In genomic region chr11:77483510-77484255, GRCm38 (mm10) we compare ENCODE assay signal across 14 mouse cellular contexts. TPM values are rescaled to one million over a fixed set of nuclear protein-coding genes. Genes with fewer than 3 reads are reported as not detected.
A peak's percentile ranks its signal among the peaks of the same experiment; 100 is the strongest.
DNase-seq lines count a peak whose midpoint lies in the region; ATAC-seq and TF ChIP-seq lines count a peak whose summit lies in the region.
"Had no signal": no experiment of that assay in that cellular context is flagged by ENCODE, and none has a peak within 500 bp of the region (broad histone marks: within the 10 kb centered on the region; RNA-seq: fewer than 3 reads in every experiment).

No protein-coding gene starts in this region.

- no peak overlapping the region for H3K4me3 ChIP-seq in MEL (ENCODE audit: control insufficient read depth in 1 of 2, insufficient read depth in 1 of 2, low read depth in 2 of 2, low read length in 2 of 2)
- no peak overlapping the region for H3K4me3 ChIP-seq in macrophage (ENCODE audit: inconsistent target)
- no peak overlapping the region for H3K4me3 ChIP-seq in liver, embryonic 11.5 days (ENCODE audit: low read depth, low read length)
- H3K4me3 ChIP-seq: heart, embryonic 13.5 days; hindbrain, embryonic 13.5 days; left cerebral cortex, adult 2 months; lung, embryonic 15.5 days; midbrain, embryonic 15.5 days had no signal

- H3K4me2 ChIP-seq in liver, embryonic 11.5 days: no peak overlapping the region
- H3K4me2 ChIP-seq: heart, embryonic 13.5 days; hindbrain, embryonic 13.5 days; lung, embryonic 15.5 days; midbrain, embryonic 15.5 days had no signal

- H3K9me3 ChIP-seq in MEL (replicated peaks; ENCODE audit: insufficient read depth, low read length): no peaks in the 10 kb centered on the region
- no peaks in the 10 kb centered on the region for H3K9me3 ChIP-seq in liver, embryonic 11.5 days (ENCODE audit: control insufficient read depth, low read length)
- H3K9me3 ChIP-seq: heart, embryonic 13.5 days; hindbrain, embryonic 13.5 days; lung, embryonic 15.5 days; midbrain, embryonic 15.5 days had no signal

- H3K79me2 ChIP-seq in MEL (ENCODE audit: control insufficient read depth, insufficient read depth, low read length, poor library complexity): peaks cover 52% of the 10 kb centered on the region
- peaks cover 8% of the 10 kb centered on the region; the same call in 1 of the 2 replicates for H3K79me2 ChIP-seq in macrophage (ENCODE audit: inconsistent target)

- peaks cover 0 to 17% of the 10 kb centered on the region in 2 experiments; a peak in 2 of 4 replicates for H3K36me3 ChIP-seq in MEL (ENCODE audit: control insufficient read depth in 1 of 2, insufficient read depth in 2 of 2, low read length in 2 of 2)
- H3K36me3 ChIP-seq in macrophage (ENCODE audit: inconsistent target): no peaks in the 10 kb centered on the region
- no peaks in the 10 kb centered on the region for H3K36me3 ChIP-seq in liver, embryonic 11.5 days (ENCODE audit: control insufficient read depth, insufficient read depth, low read length)
- H3K36me3 ChIP-seq: heart, embryonic 13.5 days; hindbrain, embryonic 13.5 days; lung, embryonic 15.5 days; midbrain, embryonic 15.5 days had no signal

- H3K27me3 ChIP-seq in MEL (ENCODE audit: control insufficient read depth in 1 of 2, insufficient read depth in 2 of 2, low read length in 2 of 2): no peaks in the 10 kb centered on the region
- H3K27me3 ChIP-seq in liver, embryonic 11.5 days (replicated peaks; ENCODE audit: control insufficient read depth, insufficient read depth, low read length): no peaks in the 10 kb centered on the region
- H3K27me3 ChIP-seq: heart, embryonic 13.5 days; hindbrain, embryonic 13.5 days; lung, embryonic 15.5 days; midbrain, embryonic 15.5 days had no signal

- 64% methylated on average over 11 of the region's 11 CpGs for WGBS in macrophage (ENCODE audit: missing documents)
- 48% methylated on average over 11 of the region's 11 CpGs for WGBS in liver, embryonic 11.5 days

- no peak for TF ChIP-seq RAD21 in MEL (IDR thresholded peaks at IDR 0.05; ENCODE audit: low read depth, low read length)

- TF ChIP-seq POLR2A in MEL (IDR thresholded peaks at IDR 0.05; ENCODE audit: control insufficient read depth in 1 of 2, insufficient read depth in 1 of 2, low read depth in 1 of 2, low read length in 2 of 2, poor library complexity in 1 of 2): no peak

- no peak for TF ChIP-seq CTCF in MEL (IDR thresholded peaks at IDR 0.05 in 2 of 3, conservative IDR thresholded peaks at IDR 0.05 in 1 of 3; ENCODE audit: control insufficient read depth in 1 of 3, insufficient read depth in 1 of 3, low read depth in 2 of 3, low read length in 3 of 3, poor library complexity in 1 of 3, severe bottlenecking in 1 of 3)

- ATAC-seq in liver, embryonic 11.5 days (replicated peaks; ENCODE audit: low FRiP score): no peak
- ATAC-seq: midbrain, embryonic 15.5 days had no signal

- TF ChIP-seq EP300 in MEL (IDR thresholded peaks at IDR 0.05; ENCODE audit: low read depth in 1 of 2, low read length in 2 of 2): no peak

- peak; percentile 32 for DNase-seq in lung, postnatal 36 days
- no peak for DNase-seq in lung, postnatal 14 days
- DNase-seq in MEL (ENCODE audit: low read depth, low spot score): peak; percentile 44
- DNase-seq in thymus, postnatal 25 days: peak; percentile 78
- DNase-seq in liver, embryonic 11.5 days (ENCODE audit: low spot score): no peak
- DNase-seq in lung, postnatal 25 days (ENCODE audit: low spot score): no peak
- DNase-seq in right cerebral cortex, adult 2 months (ENCODE audit: low spot score in 2 of 2): no peak

- H3K27ac ChIP-seq in MEL (ENCODE audit: control insufficient read depth, low read depth, low read length) (no peak overlapping the region), macrophage (peak overlapping the region; percentile 8; the same call in 1 of the 2 replicates)
- H3K27ac ChIP-seq in liver, embryonic 11.5 days (ENCODE audit: low read depth, low read length): no peak overlapping the region
- H3K27ac ChIP-seq: heart, embryonic 13.5 days; hindbrain, embryonic 13.5 days; kidney, postnatal 0 days; left cerebral cortex, adult 2 months; lung, embryonic 15.5 days; midbrain, embryonic 15.5 days had no signal

- peaks cover 0 to 22% of the 10 kb centered on the region in 2 experiments; a peak in 2 of 4 replicates for H3K4me1 ChIP-seq in MEL (ENCODE audit: control insufficient read depth in 1 of 2, insufficient read depth in 2 of 2, low read length in 2 of 2)
- peaks cover 8% of the 10 kb centered on the region for H3K4me1 ChIP-seq in liver, embryonic 11.5 days (replicated peaks; ENCODE audit: control insufficient read depth, insufficient read depth, low read length)

- H3K9ac ChIP-seq in MEL (ENCODE audit: control insufficient read depth, low read depth, low read length, poor library complexity, severe bottlenecking): no peak overlapping the region
- H3K9ac ChIP-seq in liver, embryonic 11.5 days (ENCODE audit: low read depth, low read length): no peak overlapping the region
- H3K9ac ChIP-seq: heart, embryonic 13.5 days; hindbrain, embryonic 13.5 days; lung, embryonic 15.5 days; midbrain, embryonic 15.5 days had no signal

TF ChIP-seq in MEL, 35 proteins besides CTCF, POLR2A, EP300 and RAD21 (continues in another document):
- TF ChIP-seq CHD2 (IDR thresholded peaks at IDR 0.05; ENCODE audit: low read length) (no peak), MAFK (IDR thresholded peaks at IDR 0.05; ENCODE audit: borderline replicate concordance, low read depth, low read length) (no peak), BHLHE40 (IDR thresholded peaks at IDR 0.05; ENCODE audit: borderline replicate concordance, low read depth, low read length) (no peak), MYC (IDR thresholded peaks at IDR 0.05; ENCODE audit: low read depth, low read length) (no peak), MAX (IDR thresholded peaks at IDR 0.05; ENCODE audit: low read length) (no peak), E2F4 (IDR thresholded peaks at IDR 0.05; ENCODE audit: borderline replicate concordance, low read depth, low read length) (no peak), ZMIZ1 (IDR thresholded peaks at IDR 0.05; ENCODE audit: low read depth, low read length) (no peak), GATA1 (IDR thresholded peaks at IDR 0.05; ENCODE audit: low read depth, low read length) (no peak), TAL1 (IDR thresholded peaks at IDR 0.05; ENCODE audit: low read length) (no peak)

RNA-seq across cellular contexts. Expression of gene Ankrd13b, which starts 5.8 kb away (rescaled TPM):
- total RNA-seq in MEL (2012; rRNA removed): 20.9 and 22.6 TPM in 2 replicates
- polyA plus RNA-seq in MEL (2012; ENCODE audit: insufficient read depth in 1 of 2, insufficient read length in 2 of 2, low read depth in 1 of 2, low replicate concordance in 2 of 2, missing spikeins in 1 of 2) (10 to 100 TPM in 1 of 2 experiments, not detected in 1; 54.0 TPM), macrophage (2018) (2.8 to 4.3 TPM (median 3.3 TPM) in 3 replicates)
- 10 to 100 TPM in 7 of 26 experiments, 1 to 10 TPM in 16, under 1 TPM in 3; 0.55 to 28.5 (median 5.6) TPM for total RNA-seq in macrophage (2018; cell fraction: chromatin; rRNA removed)
- 1 to 10 TPM in 13 of 26 experiments, under 1 TPM in 13; 0.28 to 4.0 (median 1.6) TPM for total RNA-seq in macrophage (2018; cell fraction: cytosol; rRNA removed)
- total RNA-seq in macrophage (2018; cell fraction: nucleus; rRNA removed): 10 to 100 TPM in 4 of 26 experiments, 1 to 10 TPM in 12, under 1 TPM in 9, not detected in 1; 0.26 to 14.8 (median 5.2) TPM
- polyA plus RNA-seq in liver, embryonic 11.5 days (2014; fragmentation: Nextera tagmentation; extraction: Ambion mirVana): 4.4 and 5.6 TPM in 2 replicates

RNA-seq across cellular contexts. Expression of gene Git1, which starts 9.7 kb away (rescaled TPM):
- total RNA-seq in MEL (2012; rRNA removed): 32.0 and 33.1 TPM in 2 replicates
- polyA plus RNA-seq in MEL (2012; ENCODE audit: insufficient read depth in 1 of 2, insufficient read length in 2 of 2, low read depth in 1 of 2, low replicate concordance in 2 of 2, missing spikeins in 1 of 2) (10 to 100 TPM in 1 of 2 experiments, not detected in 1; 81.4 TPM), macrophage (2018) (23.8 to 28.2 TPM (median 25.3 TPM) in 3 replicates)
- total RNA-seq in macrophage (2018; cell fraction: chromatin; rRNA removed): 100 to 1,000 TPM in 2 of 26 experiments, 10 to 100 TPM in 24; 11.2 to 191 (median 48.6) TPM
- total RNA-seq in macrophage (2018; cell fraction: cytosol; rRNA removed): 10 to 100 TPM; 22.0 to 35.5 (median 30.7) TPM
- 10 to 100 TPM; 12.9 to 79.5 (median 28.5) TPM for total RNA-seq in macrophage (2018; cell fraction: nucleus; rRNA removed)
- polyA plus RNA-seq in liver, embryonic 11.5 days (2014; fragmentation: Nextera tagmentation; extraction: Ambion mirVana): 10.1 and 14.1 TPM in 2 replicates

RNA-seq across cellular contexts. Expression of gene Coro6, which starts 21.5 kb away (rescaled TPM):
- total RNA-seq in MEL (2012; rRNA removed): 0.04 TPM in 1 of 2 replicates, not detected in the other
- polyA plus RNA-seq in MEL (2012; ENCODE audit: insufficient read depth in 1 of 2, insufficient read length in 2 of 2, low read depth in 1 of 2, low replicate concordance in 2 of 2, missing spikeins in 1 of 2): under 1 TPM in 1 of 2 experiments, not detected in 1; 0.18 TPM
- total RNA-seq in macrophage (2018; cell fraction: chromatin; rRNA removed): under 1 TPM in 1 of 26 experiments, not detected in 25; 0.31 TPM
- under 1 TPM in 1 of 26 experiments, not detected in 25; 0.05 TPM for total RNA-seq in macrophage (2018; cell fraction: cytosol; rRNA removed)
- total RNA-seq in macrophage (2018; cell fraction: nucleus; rRNA removed): under 1 TPM in 1 of 26 experiments, not detected in 25; 0.94 TPM
- not detected in 3 replicates for polyA plus RNA-seq in macrophage (2018)
- 0.35 and 0.40 TPM in 2 replicates for polyA plus RNA-seq in liver, embryonic 11.5 days (2014; fragmentation: Nextera tagmentation; extraction: Ambion mirVana)

RNA-seq across cellular contexts. Expression of gene Abhd15, which starts 31.2 kb away (rescaled TPM):
- 1.7 and 1.8 TPM in 2 replicates for total RNA-seq in MEL (2012; rRNA removed)
- polyA plus RNA-seq in MEL (2012; ENCODE audit: insufficient read depth in 1 of 2, insufficient read length in 2 of 2, low read depth in 1 of 2, low replicate concordance in 2 of 2, missing spikeins in 1 of 2) (1 to 10 TPM in 1 of 2 experiments, not detected in 1; 1.9 TPM), macrophage (2018) (0.63 to 3.6 TPM (median 3.1 TPM) in 3 replicates)
- 1 to 10 TPM in 15 of 26 experiments, under 1 TPM in 9, not detected in 2; 0.31 to 4.1 (median 1.2) TPM for total RNA-seq in macrophage (2018; cell fraction: chromatin; rRNA removed)
- 1 to 10 TPM in 21 of 26 experiments, under 1 TPM in 5; 0.65 to 3.5 (median 2.0) TPM for total RNA-seq in macrophage (2018; cell fraction: cytosol; rRNA removed)
- total RNA-seq in macrophage (2018; cell fraction: nucleus; rRNA removed): 1 to 10 TPM in 22 of 26 experiments, under 1 TPM in 4; 0.77 to 5.5 (median 1.9) TPM
- 3.9 and 4.2 TPM in 2 replicates for polyA plus RNA-seq in liver, embryonic 11.5 days (2014; fragmentation: Nextera tagmentation; extraction: Ambion mirVana)

RNA-seq across cellular contexts. Expression of gene Trp53i13, which starts 32.1 kb away (rescaled TPM):
- total RNA-seq in MEL (2012; rRNA removed): 6.0 and 6.6 TPM in 2 replicates
- polyA plus RNA-seq in MEL (2012; ENCODE audit: insufficient read depth in 1 of 2, insufficient read length in 2 of 2, low read depth in 1 of 2, low replicate concordance in 2 of 2, missing spikeins in 1 of 2) (10 to 100 TPM in 1 of 2 experiments, not detected in 1; 12.3 TPM), macrophage (2018) (1.8 to 4.6 TPM (median 4.5 TPM) in 3 replicates)
- 1 to 10 TPM in 20 of 26 experiments, under 1 TPM in 4, not detected in 2; 0.58 to 8.6 (median 2.2) TPM for total RNA-seq in macrophage (2018; cell fraction: chromatin; rRNA removed)
- total RNA-seq in macrophage (2018; cell fraction: cytosol; rRNA removed): 1 to 10 TPM; 1.8 to 6.2 (median 4.0) TPM
- 10 to 100 TPM in 1 of 26 experiments, 1 to 10 TPM in 25; 2.5 to 10.3 (median 5.9) TPM for total RNA-seq in macrophage (2018; cell fraction: nucleus; rRNA removed)
- 16.2 and 17.9 TPM in 2 replicates for polyA plus RNA-seq in liver, embryonic 11.5 days (2014; fragmentation: Nextera tagmentation; extraction: Ambion mirVana)

Comparison
In these comparisons a context has a peak if more than half of its experiments do, and no peak if none do; other contexts are left out.
1. DNase-seq: peak in lung, postnatal 36 days (single experiment), MEL (single experiment) and thymus, postnatal 25 days (single experiment); none in lung, postnatal 14 days (single experiment), liver, embryonic 11.5 days (single experiment), lung, postnatal 25 days (single experiment) and right cerebral cortex, adult 2 months (0 of 2).